Mouse (Mus musculus): Measurements from ENCODE around the gene Fam83g.

GRCm38 (mm10) chr11:61652686-61653447 is 31.0 kb upstream of the Fam83g start, which contains the start of gene Grap:
- TF ChIP-seq POLR2A (IDR thresholded peaks at IDR 0.05; ENCODE audit: borderline replicate concordance, extremely low read depth, low read depth, low read length) (peak; percentile 93), CTCF (IDR thresholded peaks at IDR 0.05; ENCODE audit: insufficient read depth, low read length) (no peak)

Data from lung, adult 2 months (tissue).